Mouse (Mus musculus): Measurements from ENCODE around the gene Pramef12. TPM values are rescaled to one million over a fixed set of nuclear protein-coding genes. Genes with fewer than 3 reads are reported as not detected.

Pramef12 gene
- polyA plus RNA-seq (2012; fragmentation: generic; extraction: Trizol): not detected

GRCm38 (mm10) chr4:144408290-144408689 is at the start of gene Pramef12:
Pramef12 (minus strand) TSS chr4:144408464.
- H3ac ChIP-seq (ENCODE audit: control insufficient read depth, insufficient read length): no peak within 1 kb of the TSS
- H3K36me3 ChIP-seq (ENCODE audit: control insufficient read depth, insufficient read depth): no peaks in the 10 kb centered on the region
- H3K4me3 ChIP-seq: no peak within 1 kb of the TSS
- H3K79me2 ChIP-seq (ENCODE audit: control insufficient read depth, insufficient read depth): no peaks in the 10 kb centered on the region
- no peaks in the 10 kb centered on the region for H3K27me3 ChIP-seq (ENCODE audit: control insufficient read depth, insufficient read depth, insufficient read length)
- no peak within 1 kb of the TSS for H3K4me2 ChIP-seq (ENCODE audit: low read depth)
- TF ChIP-seq MYOG (IDR thresholded peaks at IDR 0.05; ENCODE audit: control insufficient read depth in 1 of 3, insufficient read depth in 1 of 3, insufficient read length in 2 of 3, low read depth in 2 of 3) (no peak), TCF3 (IDR thresholded peaks at IDR 0.05; ENCODE audit: insufficient read length, low read depth) (no peak), E2F4 (IDR thresholded peaks at IDR 0.05; ENCODE audit: insufficient read depth) (no peak), CEBPB (IDR thresholded peaks at IDR 0.05; ENCODE audit: insufficient read depth, poor library complexity, severe bottlenecking) (no peak), SRF (IDR thresholded peaks at IDR 0.05; ENCODE audit: control insufficient read depth, insufficient read length, low read depth) (no peak), TCF12 (IDR thresholded peaks at IDR 0.05; ENCODE audit: insufficient read depth, poor library complexity, severe bottlenecking) (no peak)

- TF ChIP-seq CEBPB (IDR thresholded peaks at IDR 0.05; ENCODE audit: insufficient read depth, poor library complexity, severe bottlenecking): no peak
- TF ChIP-seq TCF12 (IDR thresholded peaks at IDR 0.05; ENCODE audit: insufficient read depth, poor library complexity, severe bottlenecking): no peak
- TF ChIP-seq POLR2AphosphoS2 (IDR thresholded peaks at IDR 0.05; ENCODE audit: insufficient read length, low read depth): no peak
- no peak for TF ChIP-seq E2F4 (IDR thresholded peaks at IDR 0.05; ENCODE audit: insufficient read depth)
- no peak for TF ChIP-seq MYOD1 (IDR thresholded peaks at IDR 0.05; ENCODE audit: control insufficient read depth in 1 of 3, insufficient read length in 2 of 3, low read depth in 2 of 3)
- no peak for TF ChIP-seq MAX (IDR thresholded peaks at IDR 0.05; ENCODE audit: low read depth)
- TF ChIP-seq USF1 (IDR thresholded peaks at IDR 0.05; ENCODE audit: low read depth): no peak
- TF ChIP-seq MYOG (IDR thresholded peaks at IDR 0.05; ENCODE audit: control insufficient read depth in 1 of 3, insufficient read depth in 1 of 3, insufficient read length in 2 of 3, low read depth in 2 of 3): no peak
- TF ChIP-seq POLR2A (IDR thresholded peaks at IDR 0.05; ENCODE audit: insufficient read length, low read depth): no peak
- no peak for TF ChIP-seq TCF3 (IDR thresholded peaks at IDR 0.05; ENCODE audit: insufficient read length, low read depth)
- no peak for TF ChIP-seq REST (IDR thresholded peaks at IDR 0.05; ENCODE audit: insufficient read depth, insufficient read length)
- TF ChIP-seq SRF (IDR thresholded peaks at IDR 0.05; ENCODE audit: control insufficient read depth, insufficient read length, low read depth): no peak
- H3ac ChIP-seq (ENCODE audit: control insufficient read depth, insufficient read length): no peak within 1 kb of the TSS
- H3K36me3 ChIP-seq (ENCODE audit: control insufficient read depth, insufficient read depth): no peaks in the 10 kb centered on the region
- no peak within 1 kb of the TSS for H3K4me2 ChIP-seq (ENCODE audit: low read depth)
- no peak within 1 kb of the TSS for H3K4me3 ChIP-seq
- H3K27me3 ChIP-seq (ENCODE audit: control insufficient read depth, insufficient read depth, insufficient read length): no peaks in the 10 kb centered on the region
- no peaks in the 10 kb centered on the region for H3K79me2 ChIP-seq (ENCODE audit: control insufficient read depth, insufficient read depth)
These were observed 45.0 kb upstream of the Pramef12 start, which contains the start of gene Gm9944 for GRCm38 (mm10) chr4:144453217-144453616. Gm9944 (minus strand) TSS chr4:144453317.

GRCm38 (mm10) chr4:144448546-144448945 is 40.3 kb upstream of the Pramef12 start:
- no peak for TF ChIP-seq TCF12 (IDR thresholded peaks at IDR 0.05; ENCODE audit: insufficient read depth, poor library complexity, severe bottlenecking)
- H3K4me2 ChIP-seq (ENCODE audit: low read depth): no peak overlapping the region
- no peaks in the 10 kb centered on the region for H3K36me3 ChIP-seq (ENCODE audit: control insufficient read depth, insufficient read depth)
- no peaks in the 10 kb centered on the region for H3K79me2 ChIP-seq (ENCODE audit: control insufficient read depth, insufficient read depth)
- H3K27me3 ChIP-seq (ENCODE audit: control insufficient read depth, insufficient read depth, insufficient read length): no peaks in the 10 kb centered on the region
- no peak overlapping the region for H3ac ChIP-seq (ENCODE audit: control insufficient read depth, insufficient read length)
- no peak overlapping the region for H3K4me3 ChIP-seq

- Histone ChIP-seq H3K79me2 (ENCODE audit: control insufficient read depth, insufficient read depth) (no peaks in the 10 kb centered on the region), H3K4me3 (no peak overlapping the region), H3K36me3 (ENCODE audit: control insufficient read depth, insufficient read depth) (no peaks in the 10 kb centered on the region), H3K4me2 (ENCODE audit: low read depth) (no peak overlapping the region), H3ac (ENCODE audit: control insufficient read depth, insufficient read length) (no peak overlapping the region), H3K27me3 (ENCODE audit: control insufficient read depth, insufficient read depth, insufficient read length) (no peaks in the 10 kb centered on the region)
- TF ChIP-seq REST (IDR thresholded peaks at IDR 0.05; ENCODE audit: insufficient read depth, insufficient read length) (no peak), MYOG (IDR thresholded peaks at IDR 0.05; ENCODE audit: control insufficient read depth in 1 of 3, insufficient read depth in 1 of 3, insufficient read length in 2 of 3, low read depth in 2 of 3) (no peak)
These were observed 33.3 kb upstream of the Pramef12 start for GRCm38 (mm10) chr4:144441582-144441981.

- no peak overlapping the region for H3ac ChIP-seq (ENCODE audit: control insufficient read depth, insufficient read length)
- no peak overlapping the region for H3K4me3 ChIP-seq
- no peak for TF ChIP-seq TCF12 (IDR thresholded peaks at IDR 0.05; ENCODE audit: insufficient read depth, poor library complexity, severe bottlenecking)
- TF ChIP-seq CEBPB (IDR thresholded peaks at IDR 0.05; ENCODE audit: insufficient read depth, poor library complexity, severe bottlenecking): no peak
- H3K79me2 ChIP-seq (ENCODE audit: control insufficient read depth, insufficient read depth): no peaks in the 10 kb centered on the region
- H3K36me3 ChIP-seq (ENCODE audit: control insufficient read depth, insufficient read depth): no peaks in the 10 kb centered on the region
- H3K27me3 ChIP-seq (ENCODE audit: control insufficient read depth, insufficient read depth, insufficient read length): no peaks in the 10 kb centered on the region
- H3K4me2 ChIP-seq (ENCODE audit: low read depth): no peak overlapping the region
These were observed 32.8 kb upstream of the Pramef12 start for GRCm38 (mm10) chr4:144441095-144441494.

- no peak within 1 kb of the TSS for H3K4me3 ChIP-seq
- H3ac ChIP-seq (ENCODE audit: control insufficient read depth, insufficient read length): no peak within 1 kb of the TSS
- H3K27me3 ChIP-seq (ENCODE audit: control insufficient read depth, insufficient read depth, insufficient read length): no peaks in the 10 kb centered on the region
- no peaks in the 10 kb centered on the region for H3K36me3 ChIP-seq (ENCODE audit: control insufficient read depth, insufficient read depth)
- no peak within 1 kb of the TSS for H3K4me2 ChIP-seq (ENCODE audit: low read depth)
- no peak for TF ChIP-seq CEBPB (IDR thresholded peaks at IDR 0.05; ENCODE audit: insufficient read depth, poor library complexity, severe bottlenecking)
- no peak for TF ChIP-seq E2F4 (IDR thresholded peaks at IDR 0.05; ENCODE audit: insufficient read depth)
- TF ChIP-seq REST (IDR thresholded peaks at IDR 0.05; ENCODE audit: insufficient read depth, insufficient read length): no peak
- no peak for TF ChIP-seq MAX (IDR thresholded peaks at IDR 0.05; ENCODE audit: low read depth)
- TF ChIP-seq SRF (IDR thresholded peaks at IDR 0.05; ENCODE audit: control insufficient read depth, insufficient read length, low read depth): no peak
- no peaks in the 10 kb centered on the region for H3K79me2 ChIP-seq (ENCODE audit: control insufficient read depth, insufficient read depth)
These were observed 30.4 kb upstream of the Pramef12 start, which contains the start of gene 1700012P22Rik for GRCm38 (mm10) chr4:144438672-144439071. 1700012P22Rik (minus strand) TSS chr4:144438772.
